Mouse (Mus musculus) ovary, postnatal 36 days (tissue): Measurements from ENCODE around the gene Galnt18.

Source experiments
- DNase-seq: peaks from one replicate; pipeline ENCODE4 v3.0.0; 2022; ENCODE audit warnings: low spot score, mixed read lengths

Galnt18 gene

GRCm38 (mm10) chr7:111771251-111771801, 8.5 kb downstream of the Galnt18 start:
- no peak for DNase-seq

GRCm38 (mm10) chr7:111770585-111770984, 9.2 kb downstream of the Galnt18 start:
- DNase-seq = no peak

- DNase-seq = no peak
These were observed 13.5 kb downstream of the Galnt18 start for GRCm38 (mm10) chr7:111766145-111766767.

- no peak for DNase-seq
These were observed 17.0 kb downstream of the Galnt18 start for GRCm38 (mm10) chr7:111762754-111763153.

- DNase-seq = no peak
These were observed 31.2 kb downstream of the Galnt18 start for GRCm38 (mm10) chr7:111748571-111749071.

GRCm38 (mm10) chr7:111744770-111745169, 35.0 kb downstream of the Galnt18 start:
- no peak for DNase-seq

- no peak for DNase-seq
These were observed 38.2 kb downstream of the Galnt18 start for GRCm38 (mm10) chr7:111741595-111741994.

- DNase-seq = no peak
These were observed 39.7 kb downstream of the Galnt18 start for GRCm38 (mm10) chr7:111740091-111740490.

GRCm38 (mm10) chr7:111739371-111739765, 40.4 kb downstream of the Galnt18 start:
- no peak for DNase-seq

- no peak for DNase-seq
These were observed 41.1 kb downstream of the Galnt18 start for GRCm38 (mm10) chr7:111738456-111739370.

GRCm38 (mm10) chr7:111737426-111737825, 42.4 kb downstream of the Galnt18 start:
- DNase-seq = no peak

- no peak for DNase-seq
These were observed 43.4 kb downstream of the Galnt18 start for GRCm38 (mm10) chr7:111736365-111736764.

GRCm38 (mm10) chr7:111730346-111731269, 49.2 kb downstream of the Galnt18 start:
- no peak for DNase-seq

GRCm38 (mm10) chr7:111726928-111727327, 52.8 kb downstream of the Galnt18 start:
- DNase-seq = no peak

- no peak for DNase-seq
These were observed 55.0 kb downstream of the Galnt18 start for GRCm38 (mm10) chr7:111724730-111725129.

GRCm38 (mm10) chr7:111724004-111724403, 55.8 kb downstream of the Galnt18 start:
- DNase-seq = no peak

- DNase-seq = no peak
These were observed 58.5 kb downstream of the Galnt18 start for GRCm38 (mm10) chr7:111721308-111721698.

GRCm38 (mm10) chr7:111720511-111721307, 59.1 kb downstream of the Galnt18 start:
- DNase-seq = no peak

- DNase-seq = no peak
These were observed 60.9 kb downstream of the Galnt18 start for GRCm38 (mm10) chr7:111718900-111719299.

GRCm38 (mm10) chr7:111714639-111715360, 65.0 kb downstream of the Galnt18 start:
- DNase-seq = no peak
